Mouse (Mus musculus): ENCODE data around the gene Hpse2. TPM values are rescaled to one million over a fixed set of nuclear protein-coding genes. Genes with fewer than 3 reads are reported as not detected.

Hpse2 gene
- polyA plus RNA-seq, 1 experiment from 2014 or later, result 0.05 TPM

GRCm38 (mm10) chr19:43109796-43110195 is 278.4 kb downstream of the Hpse2 start:
- no peak for ATAC-seq (replicated peaks; ENCODE audit: low FRiP score)
- WGBS, result 86% methylated on average over 4 of the region's 4 CpGs
- H3K4me3 ChIP-seq (ENCODE audit: low read depth, low read length), result no peak overlapping the region
- no peak overlapping the region for H3K9ac ChIP-seq (ENCODE audit: low read depth, low read length)
- no peak overlapping the region for H3K27ac ChIP-seq (ENCODE audit: low read depth, low read length)
- H3K9me3 ChIP-seq (ENCODE audit: control insufficient read depth, low read length), result no peaks in the 10 kb centered on the region
- no peaks in the 10 kb centered on the region for H3K36me3 ChIP-seq (ENCODE audit: control insufficient read depth, insufficient read depth, low read length)
- no peak overlapping the region for H3K4me2 ChIP-seq
- H3K4me1 ChIP-seq (replicated peaks; ENCODE audit: control insufficient read depth, insufficient read depth, low read length), result no peaks in the 10 kb centered on the region
- DNase-seq (ENCODE audit: low spot score), result no peak
- H3K27me3 ChIP-seq (replicated peaks; ENCODE audit: control insufficient read depth, insufficient read depth, low read length), result no peaks in the 10 kb centered on the region

GRCm38 (mm10) chr19:43096915-43097314 is 291.2 kb downstream of the Hpse2 start:
- ATAC-seq (replicated peaks; ENCODE audit: low FRiP score) (no peak), DNase-seq (ENCODE audit: low spot score) (no peak)
- Histone ChIP-seq H3K27me3 (replicated peaks; ENCODE audit: control insufficient read depth, insufficient read depth, low read length) (no peaks in the 10 kb centered on the region), H3K9ac (ENCODE audit: low read depth, low read length) (no peak overlapping the region), H3K4me3 (ENCODE audit: low read depth, low read length) (no peak overlapping the region), H3K36me3 (ENCODE audit: control insufficient read depth, insufficient read depth, low read length) (no peaks in the 10 kb centered on the region), H3K9me3 (ENCODE audit: control insufficient read depth, low read length) (no peaks in the 10 kb centered on the region), H3K27ac (ENCODE audit: low read depth, low read length) (no peak overlapping the region), H3K4me1 (replicated peaks; ENCODE audit: control insufficient read depth, insufficient read depth, low read length) (no peaks in the 10 kb centered on the region), H3K4me2 (no peak overlapping the region)
- 81% methylated on average over 2 of the region's 2 CpGs for WGBS

- H3K27ac ChIP-seq (ENCODE audit: low read depth, low read length), result no peak overlapping the region
- no peaks in the 10 kb centered on the region for H3K4me1 ChIP-seq (replicated peaks; ENCODE audit: control insufficient read depth, insufficient read depth, low read length)
- H3K9me3 ChIP-seq (ENCODE audit: control insufficient read depth, low read length), result no peaks in the 10 kb centered on the region
- no peak for DNase-seq (ENCODE audit: low spot score)
- H3K36me3 ChIP-seq (ENCODE audit: control insufficient read depth, insufficient read depth, low read length), result no peaks in the 10 kb centered on the region
- no peak for ATAC-seq (replicated peaks; ENCODE audit: low FRiP score)
- H3K27me3 ChIP-seq (replicated peaks; ENCODE audit: control insufficient read depth, insufficient read depth, low read length), result no peaks in the 10 kb centered on the region
- H3K4me2 ChIP-seq, result no peak overlapping the region
- H3K9ac ChIP-seq (ENCODE audit: low read depth, low read length), result no peak overlapping the region
- 87% methylated on average over 3 of the region's 3 CpGs for WGBS
- no peak overlapping the region for H3K4me3 ChIP-seq (ENCODE audit: low read depth, low read length)
Measured at GRCm38 (mm10) chr19:43087216-43087615, 300.9 kb downstream of the Hpse2 start.

- 60% methylated on average over 2 of the region's 2 CpGs for WGBS
- no peak overlapping the region for H3K9ac ChIP-seq (ENCODE audit: low read depth, low read length)
- H3K27me3 ChIP-seq (replicated peaks; ENCODE audit: control insufficient read depth, insufficient read depth, low read length), result no peaks in the 10 kb centered on the region
- H3K4me3 ChIP-seq (ENCODE audit: low read depth, low read length), result no peak overlapping the region
- no peak overlapping the region for H3K4me2 ChIP-seq
- no peak overlapping the region for H3K27ac ChIP-seq (ENCODE audit: low read depth, low read length)
- ATAC-seq (replicated peaks; ENCODE audit: low FRiP score) (no peak), DNase-seq (ENCODE audit: low spot score) (no peak)
- H3K4me1 ChIP-seq (replicated peaks; ENCODE audit: control insufficient read depth, insufficient read depth, low read length), result 0 out of 2 replicates have a peak, but pooled peaks cover 2% of the 10 kb centered on the region
- no peaks in the 10 kb centered on the region for H3K36me3 ChIP-seq (ENCODE audit: control insufficient read depth, insufficient read depth, low read length)
- no peaks in the 10 kb centered on the region for H3K9me3 ChIP-seq (ENCODE audit: control insufficient read depth, low read length)
Measured at GRCm38 (mm10) chr19:43064155-43064554, 324.0 kb downstream of the Hpse2 start.

- no peaks in the 10 kb centered on the region for H3K4me1 ChIP-seq (replicated peaks; ENCODE audit: control insufficient read depth, insufficient read depth, low read length)
- WGBS, result 32% methylated on average over 4 of the region's 4 CpGs
- DNase-seq (ENCODE audit: low spot score) (no peak), ATAC-seq (replicated peaks; ENCODE audit: low FRiP score) (no peak)
- no peaks in the 10 kb centered on the region for H3K9me3 ChIP-seq (ENCODE audit: control insufficient read depth, low read length)
- no peaks in the 10 kb centered on the region for H3K27me3 ChIP-seq (replicated peaks; ENCODE audit: control insufficient read depth, insufficient read depth, low read length)
- no peak overlapping the region for H3K4me2 ChIP-seq
- no peak overlapping the region for H3K9ac ChIP-seq (ENCODE audit: low read depth, low read length)
- H3K4me3 ChIP-seq (ENCODE audit: low read depth, low read length), result no peak overlapping the region
- H3K36me3 ChIP-seq (ENCODE audit: control insufficient read depth, insufficient read depth, low read length), result no peaks in the 10 kb centered on the region
- no peak overlapping the region for H3K27ac ChIP-seq (ENCODE audit: low read depth, low read length)
Measured at GRCm38 (mm10) chr19:43044506-43044905, 343.6 kb downstream of the Hpse2 start.

- no peak for ATAC-seq (replicated peaks; ENCODE audit: low FRiP score)
- Histone ChIP-seq H3K4me3 (ENCODE audit: low read depth, low read length) (no peak overlapping the region), H3K27ac (ENCODE audit: low read depth, low read length) (no peak overlapping the region), H3K4me1 (replicated peaks; ENCODE audit: control insufficient read depth, insufficient read depth, low read length) (no peaks in the 10 kb centered on the region), H3K4me2 (no peak overlapping the region), H3K27me3 (replicated peaks; ENCODE audit: control insufficient read depth, insufficient read depth, low read length) (no peaks in the 10 kb centered on the region), H3K9me3 (ENCODE audit: control insufficient read depth, low read length) (no peaks in the 10 kb centered on the region), H3K9ac (ENCODE audit: low read depth, low read length) (no peak overlapping the region), H3K36me3 (ENCODE audit: control insufficient read depth, insufficient read depth, low read length) (no peaks in the 10 kb centered on the region)
- DNase-seq (ENCODE audit: low spot score), result no peak
- WGBS, result 83% methylated on average over 2 of the region's 2 CpGs
Measured at GRCm38 (mm10) chr19:43042721-43043120, 345.4 kb downstream of the Hpse2 start.

- H3K27me3 ChIP-seq (replicated peaks; ENCODE audit: control insufficient read depth, insufficient read depth, low read length), result no peaks in the 10 kb centered on the region
- H3K27ac ChIP-seq (ENCODE audit: low read depth, low read length), result no peak overlapping the region
- H3K4me2 ChIP-seq, result no peak overlapping the region
- 82% methylated on average over 2 of the region's 2 CpGs for WGBS
- H3K9ac ChIP-seq (ENCODE audit: low read depth, low read length), result no peak overlapping the region
- no peaks in the 10 kb centered on the region for H3K36me3 ChIP-seq (ENCODE audit: control insufficient read depth, insufficient read depth, low read length)
- H3K4me1 ChIP-seq (replicated peaks; ENCODE audit: control insufficient read depth, insufficient read depth, low read length), result no peaks in the 10 kb centered on the region
- DNase-seq (ENCODE audit: low spot score) (no peak), ATAC-seq (replicated peaks; ENCODE audit: low FRiP score) (no peak)
- H3K9me3 ChIP-seq (ENCODE audit: control insufficient read depth, low read length), result no peaks in the 10 kb centered on the region
- no peak overlapping the region for H3K4me3 ChIP-seq (ENCODE audit: low read depth, low read length)
Measured at GRCm38 (mm10) chr19:43042211-43042610, 345.9 kb downstream of the Hpse2 start.

GRCm38 (mm10) chr19:43036381-43036780 is 351.8 kb downstream of the Hpse2 start:
- Histone ChIP-seq H3K27me3 (replicated peaks; ENCODE audit: control insufficient read depth, insufficient read depth, low read length) (no peaks in the 10 kb centered on the region), H3K4me1 (replicated peaks; ENCODE audit: control insufficient read depth, insufficient read depth, low read length) (no peaks in the 10 kb centered on the region), H3K4me3 (ENCODE audit: low read depth, low read length) (no peak overlapping the region), H3K36me3 (ENCODE audit: control insufficient read depth, insufficient read depth, low read length) (no peaks in the 10 kb centered on the region), H3K9ac (ENCODE audit: low read depth, low read length) (no peak overlapping the region), H3K9me3 (ENCODE audit: control insufficient read depth, low read length) (no peaks in the 10 kb centered on the region), H3K4me2 (no peak overlapping the region), H3K27ac (ENCODE audit: low read depth, low read length) (no peak overlapping the region)
- ATAC-seq (replicated peaks; ENCODE audit: low FRiP score), result no peak
- 27% methylated on average over 4 of the region's 4 CpGs for WGBS
- DNase-seq (ENCODE audit: low spot score), result no peak

- no peak overlapping the region for H3K4me3 ChIP-seq (ENCODE audit: low read depth, low read length)
- H3K9me3 ChIP-seq (ENCODE audit: control insufficient read depth, low read length), result no peaks in the 10 kb centered on the region
- H3K36me3 ChIP-seq (ENCODE audit: control insufficient read depth, insufficient read depth, low read length), result no peaks in the 10 kb centered on the region
- 21% methylated on average over 4 of the region's 4 CpGs for WGBS
- no peak overlapping the region for H3K9ac ChIP-seq (ENCODE audit: low read depth, low read length)
- DNase-seq (ENCODE audit: low spot score) (no peak), ATAC-seq (replicated peaks; ENCODE audit: low FRiP score) (no peak)
- no peak overlapping the region for H3K4me2 ChIP-seq
- H3K4me1 ChIP-seq (replicated peaks; ENCODE audit: control insufficient read depth, insufficient read depth, low read length), result no peaks in the 10 kb centered on the region
- no peaks in the 10 kb centered on the region for H3K27me3 ChIP-seq (replicated peaks; ENCODE audit: control insufficient read depth, insufficient read depth, low read length)
- no peak overlapping the region for H3K27ac ChIP-seq (ENCODE audit: low read depth, low read length)
Measured at GRCm38 (mm10) chr19:43027305-43027704, 360.9 kb downstream of the Hpse2 start.
